In genomic region chr12:26310247-26310646, GRCm38 (mm10) we compare ENCODE assay signal across 23 mouse cellular contexts.
"Had no signal": no experiment of that assay in that cellular context is flagged by ENCODE, and none has a peak within 500 bp of the region (broad histone marks: within the 10 kb centered on the region; RNA-seq: fewer than 3 reads in every experiment).

No protein-coding gene starts in this region.

- H3K36me3 ChIP-seq: liver, embryonic 15.5 days; stomach, embryonic 15.5 days had no signal

- ATAC-seq: liver, embryonic 12.5 days had no signal

- H3K27me3 ChIP-seq: limb, embryonic 13.5 days; liver, embryonic 12.5 days; liver, embryonic 15.5 days; lung, embryonic 15.5 days; neural tube, embryonic 12.5 days; neural tube, embryonic 15.5 days; stomach, embryonic 15.5 days had no signal

- H3K4me3 ChIP-seq: layer of hippocampus, adult 2 months; limb, embryonic 10.5 days; limb, embryonic 13.5 days; liver, embryonic 12.5 days; liver, embryonic 15.5 days; lung, embryonic 15.5 days; megakaryocyte, embryonic 14.5 days; midbrain, embryonic 10.5 days; neural tube, embryonic 12.5 days; neural tube, embryonic 15.5 days; stomach, embryonic 15.5 days had no signal

- H3K4me1 ChIP-seq: limb, embryonic 10.5 days; limb, embryonic 13.5 days; liver, embryonic 12.5 days; liver, embryonic 15.5 days; lung, embryonic 15.5 days; megakaryocyte, embryonic 14.5 days; midbrain, embryonic 10.5 days; neural tube, embryonic 12.5 days; neural tube, embryonic 15.5 days; stomach, embryonic 15.5 days had no signal

- H3K4me2 ChIP-seq: limb, embryonic 13.5 days; liver, embryonic 12.5 days; liver, embryonic 15.5 days; lung, embryonic 15.5 days; neural tube, embryonic 12.5 days; neural tube, embryonic 15.5 days; stomach, embryonic 15.5 days had no signal

- DNase-seq: kidney, postnatal 25 days; layer of hippocampus, adult 9-11 months; liver; lung, adult 18-20 months; lung, postnatal 10 days; lung, postnatal 36 days; midbrain, embryonic 14.5 days; right cerebral cortex, adult 18-20 months; right cerebral cortex, postnatal 25 days; spleen, adult 18-20 months; thymus, postnatal 25 days had no signal

- H3K9me3 ChIP-seq: limb, embryonic 10.5 days; limb, embryonic 13.5 days; liver, embryonic 12.5 days; liver, embryonic 15.5 days; lung, embryonic 15.5 days; megakaryocyte, embryonic 14.5 days; midbrain, embryonic 10.5 days; neural tube, embryonic 12.5 days; neural tube, embryonic 15.5 days; stomach, embryonic 15.5 days had no signal

- H3K27ac ChIP-seq: kidney, postnatal 0 days; layer of hippocampus, adult 2 months; limb, embryonic 10.5 days; limb, embryonic 13.5 days; liver, embryonic 12.5 days; liver, embryonic 15.5 days; lung, embryonic 15.5 days; midbrain, embryonic 10.5 days; neural tube, embryonic 12.5 days; neural tube, embryonic 15.5 days; stomach, embryonic 15.5 days had no signal

- H3K9ac ChIP-seq: limb, embryonic 13.5 days; liver, embryonic 12.5 days; liver, embryonic 15.5 days; lung, embryonic 15.5 days; neural tube, embryonic 12.5 days; neural tube, embryonic 15.5 days; stomach, embryonic 15.5 days had no signal
